Mouse (Mus musculus): ENCODE measurements around the gene Dirc2. TPM values are rescaled to one million over a fixed set of nuclear protein-coding genes. Genes with fewer than 3 reads are reported as not detected.

Gene Dirc2
- polyA plus RNA-seq, 1 experiment: 35.1 TPM

GRCm38 (mm10) chr16:35724561-35724960, 44.6 kb downstream of the Dirc2 start:
- DNase-seq: no peak
- 80% methylated on average over 6 of the region's 6 CpGs for WGBS
- no peak overlapping the region for H3K27ac ChIP-seq (ENCODE audit: insufficient read depth, low read depth, low read length)
- H3K4me3 ChIP-seq (ENCODE audit: insufficient read depth, low read depth, low read length): no peak overlapping the region
- no peaks in the 10 kb centered on the region for H3K27me3 ChIP-seq (replicated peaks; ENCODE audit: control insufficient read depth, insufficient read depth, low read length)
- H3K4me1 ChIP-seq (ENCODE audit: control insufficient read depth, insufficient read depth, low read length): no peaks in the 10 kb centered on the region
- no peaks in the 10 kb centered on the region; the same call in 1 of the 2 replicates for H3K36me3 ChIP-seq (ENCODE audit: control insufficient read depth, insufficient read depth, low read length)
- TF ChIP-seq CTCF (conservative IDR thresholded peaks at IDR 0.05; ENCODE audit: insufficient read depth, insufficient read length, low read depth, low read length) (no peak), POLR2A (IDR thresholded peaks at IDR 0.05; ENCODE audit: low read depth, low read length) (no peak)

- no peak overlapping the region for H3K27ac ChIP-seq (ENCODE audit: insufficient read depth, low read depth, low read length)
- TF ChIP-seq POLR2A (IDR thresholded peaks at IDR 0.05; ENCODE audit: low read depth, low read length) (no peak), CTCF (conservative IDR thresholded peaks at IDR 0.05; ENCODE audit: insufficient read depth, insufficient read length, low read depth, low read length) (no peak)
- no peaks in the 10 kb centered on the region; the same call in 1 of the 2 replicates for H3K36me3 ChIP-seq (ENCODE audit: control insufficient read depth, insufficient read depth, low read length)
- no peak overlapping the region for H3K4me3 ChIP-seq (ENCODE audit: insufficient read depth, low read depth, low read length)
- no peak for DNase-seq
- no peaks in the 10 kb centered on the region for H3K27me3 ChIP-seq (replicated peaks; ENCODE audit: control insufficient read depth, insufficient read depth, low read length)
- WGBS: 90% methylated on average over 5 of the region's 5 CpGs
- H3K4me1 ChIP-seq (ENCODE audit: control insufficient read depth, insufficient read depth, low read length): no peaks in the 10 kb centered on the region
Measured at GRCm38 (mm10) chr16:35717761-35718160, 51.4 kb downstream of the Dirc2 start.

- no peak overlapping the region for H3K4me3 ChIP-seq (ENCODE audit: insufficient read depth, low read depth, low read length)
- H3K36me3 ChIP-seq (ENCODE audit: control insufficient read depth, insufficient read depth, low read length): no peaks in the 10 kb centered on the region
- H3K27me3 ChIP-seq (replicated peaks; ENCODE audit: control insufficient read depth, insufficient read depth, low read length): no peaks in the 10 kb centered on the region
- TF ChIP-seq POLR2A (IDR thresholded peaks at IDR 0.05; ENCODE audit: low read depth, low read length): no peak
- peak; percentile 33; the same call in 1 of the 2 replicates for TF ChIP-seq CTCF (conservative IDR thresholded peaks at IDR 0.05; ENCODE audit: insufficient read depth, insufficient read length, low read depth, low read length)
- DNase-seq: no peak
- no peaks in the 10 kb centered on the region for H3K4me1 ChIP-seq (ENCODE audit: control insufficient read depth, insufficient read depth, low read length)
- WGBS: 88% methylated on average over 3 of the region's 3 CpGs
- H3K27ac ChIP-seq (ENCODE audit: insufficient read depth, low read depth, low read length): no peak overlapping the region
Measured at GRCm38 (mm10) chr16:35716257-35716656, 52.9 kb downstream of the Dirc2 start.

GRCm38 (mm10) chr16:35715771-35716170, 53.4 kb downstream of the Dirc2 start:
- no peaks in the 10 kb centered on the region for H3K27me3 ChIP-seq (replicated peaks; ENCODE audit: control insufficient read depth, insufficient read depth, low read length)
- H3K36me3 ChIP-seq (ENCODE audit: control insufficient read depth, insufficient read depth, low read length): no peaks in the 10 kb centered on the region
- H3K4me3 ChIP-seq (ENCODE audit: insufficient read depth, low read depth, low read length): no peak overlapping the region
- TF ChIP-seq CTCF (conservative IDR thresholded peaks at IDR 0.05; ENCODE audit: insufficient read depth, insufficient read length, low read depth, low read length): no peak
- no peak for TF ChIP-seq POLR2A (IDR thresholded peaks at IDR 0.05; ENCODE audit: low read depth, low read length)
- 68% methylated on average over 5 of the region's 5 CpGs for WGBS
- H3K27ac ChIP-seq (ENCODE audit: insufficient read depth, low read depth, low read length): no peak overlapping the region
- DNase-seq: no peak
- H3K4me1 ChIP-seq (ENCODE audit: control insufficient read depth, insufficient read depth, low read length): no peaks in the 10 kb centered on the region

- no peak for DNase-seq
- Histone ChIP-seq H3K27ac (ENCODE audit: insufficient read depth, low read depth, low read length) (no peak overlapping the region), H3K4me3 (ENCODE audit: insufficient read depth, low read depth, low read length) (no peak overlapping the region), H3K4me1 (ENCODE audit: control insufficient read depth, insufficient read depth, low read length) (no peaks in the 10 kb centered on the region), H3K27me3 (replicated peaks; ENCODE audit: control insufficient read depth, insufficient read depth, low read length) (no peaks in the 10 kb centered on the region), H3K36me3 (ENCODE audit: control insufficient read depth, insufficient read depth, low read length) (no peaks in the 10 kb centered on the region)
- WGBS: 70% methylated on average over 6 of the region's 6 CpGs
- no peak for TF ChIP-seq CTCF (conservative IDR thresholded peaks at IDR 0.05; ENCODE audit: insufficient read depth, insufficient read length, low read depth, low read length)
- no peak for TF ChIP-seq POLR2A (IDR thresholded peaks at IDR 0.05; ENCODE audit: low read depth, low read length)
Measured at GRCm38 (mm10) chr16:35715350-35715749, 53.8 kb downstream of the Dirc2 start.

GRCm38 (mm10) chr16:35714689-35715088, 54.5 kb downstream of the Dirc2 start:
- Histone ChIP-seq H3K4me1 (ENCODE audit: control insufficient read depth, insufficient read depth, low read length) (no peaks in the 10 kb centered on the region), H3K36me3 (ENCODE audit: control insufficient read depth, insufficient read depth, low read length) (no peaks in the 10 kb centered on the region)
- 92% methylated on average over 7 of the region's 7 CpGs for WGBS

GRCm38 (mm10) chr16:35713606-35714005, 55.5 kb downstream of the Dirc2 start:
- 75% methylated on average over 7 of the region's 7 CpGs for WGBS
- TF ChIP-seq CTCF (conservative IDR thresholded peaks at IDR 0.05; ENCODE audit: insufficient read depth, insufficient read length, low read depth, low read length) (no peak), POLR2A (IDR thresholded peaks at IDR 0.05; ENCODE audit: low read depth, low read length) (no peak)

More at GRCm38 (mm10) chr16:35714689-35715088, 54.5 kb downstream of the Dirc2 start:
- no peak for DNase-seq
- H3K27me3 ChIP-seq (replicated peaks; ENCODE audit: control insufficient read depth, insufficient read depth, low read length): no peaks in the 10 kb centered on the region
- H3K27ac ChIP-seq (ENCODE audit: insufficient read depth, low read depth, low read length): no peak overlapping the region
- no peak overlapping the region for H3K4me3 ChIP-seq (ENCODE audit: insufficient read depth, low read depth, low read length)
- TF ChIP-seq POLR2A (IDR thresholded peaks at IDR 0.05; ENCODE audit: low read depth, low read length) (no peak), CTCF (conservative IDR thresholded peaks at IDR 0.05; ENCODE audit: insufficient read depth, insufficient read length, low read depth, low read length) (no peak)

More at GRCm38 (mm10) chr16:35713606-35714005, 55.5 kb downstream of the Dirc2 start:
- H3K27me3 ChIP-seq (replicated peaks; ENCODE audit: control insufficient read depth, insufficient read depth, low read length): no peaks in the 10 kb centered on the region
- H3K4me1 ChIP-seq (ENCODE audit: control insufficient read depth, insufficient read depth, low read length): no peaks in the 10 kb centered on the region
- no peak overlapping the region for H3K4me3 ChIP-seq (ENCODE audit: insufficient read depth, low read depth, low read length)
- DNase-seq: no peak
- no peak overlapping the region for H3K27ac ChIP-seq (ENCODE audit: insufficient read depth, low read depth, low read length)
- H3K36me3 ChIP-seq (ENCODE audit: control insufficient read depth, insufficient read depth, low read length): no peaks in the 10 kb centered on the region; the same call in 1 of the 2 replicates
